In the genomic region with DNA sequence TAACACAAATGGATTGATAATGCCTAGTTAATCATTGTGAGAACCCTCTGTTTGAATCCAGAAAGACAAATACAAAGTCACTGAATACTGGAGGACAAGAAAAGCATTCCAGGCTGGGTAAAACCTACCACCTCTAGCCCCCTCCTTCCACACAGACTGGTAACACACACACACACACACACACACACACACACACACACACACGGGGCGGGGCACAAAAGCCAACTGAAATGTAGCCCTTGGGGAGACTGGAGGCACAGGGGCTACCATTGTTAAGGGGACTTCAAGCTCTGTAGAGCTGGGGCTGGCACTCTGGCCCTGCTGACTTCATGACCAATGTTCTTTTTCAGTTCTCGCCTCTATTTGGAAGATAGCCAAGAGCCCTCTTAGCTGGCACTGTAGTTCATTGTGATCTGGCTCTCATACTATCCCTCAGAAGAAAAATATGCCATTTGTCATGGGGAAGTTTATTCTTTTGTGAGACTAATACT, we compare ENCODE assay signal across 10 mouse cellular contexts. TPM values are rescaled to one million over a fixed set of nuclear protein-coding genes. Genes with fewer than 3 reads are reported as not detected.
DNase-seq lines count a peak whose midpoint lies in the region; ATAC-seq and TF ChIP-seq lines count a peak whose summit lies in the region.
"Had no signal": no experiment of that assay in that cellular context is flagged by ENCODE, and none has a peak within 500 bp of the region (broad histone marks: within the 10 kb centered on the region; RNA-seq: fewer than 3 reads in every experiment).

No protein-coding gene starts in this region.

- peak overlapping the region; percentile 64 for H3K27ac ChIP-seq in liver, adult 2 months (replicated peaks; ENCODE audit: insufficient read depth, low read depth, low read length)
- no peak overlapping the region for H3K27ac ChIP-seq in liver, embryonic 11.5 days (ENCODE audit: low read depth, low read length)
- peak overlapping the region; percentile 81 for H3K27ac ChIP-seq in heart, embryonic 16.5 days (ENCODE audit: low read length)
- no peak overlapping the region for H3K27ac ChIP-seq in midbrain, embryonic 15.5 days

- no peak overlapping the region for H3K4me3 ChIP-seq in liver, adult 2 months (ENCODE audit: insufficient read depth, low read depth, low read length)
- H3K4me3 ChIP-seq in liver, embryonic 11.5 days (ENCODE audit: low read depth, low read length), result no peak overlapping the region
- no peak overlapping the region for H3K4me3 ChIP-seq in heart, embryonic 16.5 days (ENCODE audit: low read length)
- no peak overlapping the region for H3K4me3 ChIP-seq in midbrain, embryonic 15.5 days

- 29% methylated on average over 3 of the region's 3 CpGs for WGBS in liver, adult 2 months
- 61% methylated on average over 1 of the region's 3 CpGs for WGBS in liver, embryonic 11.5 days
- 43% methylated on average over 3 of the region's 3 CpGs for WGBS in heart, embryonic 16.5 days
- WGBS in midbrain, embryonic 15.5 days, result 41% methylated on average over 3 of the region's 3 CpGs

- TF ChIP-seq POLR2A in liver, adult 2 months (IDR thresholded peaks at IDR 0.05; ENCODE audit: extremely low read depth, insufficient read depth, low read length), result no peak

- ATAC-seq in liver, embryonic 11.5 days (replicated peaks; ENCODE audit: low FRiP score), result no peak
- ATAC-seq in heart, embryonic 16.5 days (replicated peaks; ENCODE audit: extremely low read depth, insufficient read depth, low FRiP score), result no peak
- peak; percentile 64 for ATAC-seq in midbrain, embryonic 15.5 days (replicated peaks)
- ATAC-seq in megakaryocyte-erythroid progenitor cell, adult 5-6 weeks (replicated peaks; ENCODE audit: low FRiP score, low TSS enrichment, poor library complexity, severe bottlenecking), result no peak

- H3K4me2 ChIP-seq in liver, embryonic 11.5 days, result no peak overlapping the region
- no peak overlapping the region for H3K4me2 ChIP-seq in heart, embryonic 16.5 days (ENCODE audit: low read depth, low read length)
- no peak overlapping the region for H3K4me2 ChIP-seq in midbrain, embryonic 15.5 days

- no peak for TF ChIP-seq CTCF in liver, adult 2 months (IDR thresholded peaks at IDR 0.05; ENCODE audit: low read depth, low read length)

- H3K27me3 ChIP-seq in liver, adult 2 months (ENCODE audit: control insufficient read depth, insufficient read depth, low read length), result no peaks in the 10 kb centered on the region
- H3K27me3 ChIP-seq in liver, embryonic 11.5 days (replicated peaks; ENCODE audit: control insufficient read depth, insufficient read depth, low read length), result peaks cover 26% of the 10 kb centered on the region
- H3K27me3 ChIP-seq in heart, embryonic 16.5 days (ENCODE audit: control insufficient read depth, insufficient read depth, low read length), result no peaks in the 10 kb centered on the region
- 0 out of 2 replicates have a peak, but pooled peaks cover 6% of the 10 kb centered on the region for H3K27me3 ChIP-seq in midbrain, embryonic 15.5 days (replicated peaks)

- DNase-seq in adrenal gland, postnatal 14 days, result peak; percentile 24
- DNase-seq in adrenal gland, adult 8-10 months, result no peak
- DNase-seq in liver, adult 2 months (ENCODE audit: extremely low read depth, low read depth, low spot score), result peak; percentile 72
- DNase-seq in liver, embryonic 11.5 days (ENCODE audit: low spot score), result no peak
- no peak for DNase-seq in cerebellum, adult 8-10 months
- DNase-seq: B cell, adult 2 months; cerebellum, adult 18-20 months had no signal

- H3K79me2 ChIP-seq in liver, adult 2 months (ENCODE audit: control insufficient read depth, insufficient read depth, low read length), result no peaks in the 10 kb centered on the region

- H3K4me1 ChIP-seq in liver, adult 2 months (ENCODE audit: control insufficient read depth, insufficient read depth, low read length), result peaks cover 11% of the 10 kb centered on the region
- H3K4me1 ChIP-seq in liver, embryonic 11.5 days (replicated peaks; ENCODE audit: control insufficient read depth, insufficient read depth, low read length), result no peaks in the 10 kb centered on the region; the same call in 1 of the 2 replicates
- H3K4me1 ChIP-seq in heart, embryonic 16.5 days (ENCODE audit: control insufficient read depth, insufficient read depth, low read length), result peaks cover 11% of the 10 kb centered on the region; the same call in 1 of the 2 replicates
- peaks cover 15% of the 10 kb centered on the region for H3K4me1 ChIP-seq in midbrain, embryonic 15.5 days

- no peaks in the 10 kb centered on the region for H3K36me3 ChIP-seq in liver, adult 2 months (ENCODE audit: control insufficient read depth, insufficient read depth, low read length)
- H3K36me3 ChIP-seq in liver, embryonic 11.5 days (ENCODE audit: control insufficient read depth, insufficient read depth, low read length), result no peaks in the 10 kb centered on the region
- H3K36me3 ChIP-seq in heart, embryonic 16.5 days (ENCODE audit: control insufficient read depth, insufficient read depth), result no peaks in the 10 kb centered on the region
- H3K36me3 ChIP-seq in midbrain, embryonic 15.5 days (replicated peaks), result no peaks in the 10 kb centered on the region

- H3K9me3 ChIP-seq in liver, embryonic 11.5 days (ENCODE audit: control insufficient read depth, low read length), result no peaks in the 10 kb centered on the region
- no peaks in the 10 kb centered on the region for H3K9me3 ChIP-seq in heart, embryonic 16.5 days (replicated peaks; ENCODE audit: control insufficient read depth, low read length)
- H3K9me3 ChIP-seq in midbrain, embryonic 15.5 days, result no peaks in the 10 kb centered on the region

- H3K9ac ChIP-seq in liver, adult 2 months (ENCODE audit: low read depth, low read length), result peak overlapping the region; percentile 20; the same call in 1 of the 2 replicates
- H3K9ac ChIP-seq in liver, embryonic 11.5 days (ENCODE audit: low read depth, low read length), result no peak overlapping the region
- H3K9ac ChIP-seq in heart, embryonic 16.5 days (ENCODE audit: low read length), result no peak overlapping the region; the same call in 1 of the 2 replicates
- no peak overlapping the region for H3K9ac ChIP-seq in midbrain, embryonic 15.5 days

RNA-seq across cellular contexts. Expression of a gene that starts 3.9 kb away (rescaled TPM):
- total RNA-seq in adrenal gland, postnatal 14 days (2021), result 18.5 and 19.8 TPM in 2 replicates
- 10 to 100 TPM; 18.8 to 37.6 (median 27.7) TPM for total RNA-seq in adrenal gland, adult 8-10 months (2022)
- 5.9 and 10.1 TPM in 2 replicates for total RNA-seq in liver, adult 2 months (2014; rRNA removed)
- 10.4 and 12.2 TPM in 2 replicates for polyA plus RNA-seq in liver, adult 2 months (2012; rRNA removed)
- 4.4 and 5.7 TPM in 2 replicates for polyA plus RNA-seq in liver, embryonic 11.5 days (2014; fragmentation: Nextera tagmentation; extraction: Ambion mirVana)
- polyA plus RNA-seq in heart, embryonic 16.5 days (2015; fragmentation: Nextera tagmentation; extraction: Ambion mirVana), result 8.6 and 10.5 TPM in 2 replicates
- polyA plus RNA-seq in midbrain, embryonic 15.5 days (2015; fragmentation: Nextera tagmentation; extraction: Ambion mirVana), result 4.7 and 5.0 TPM in 2 replicates
- 3.0 and 7.5 TPM in 2 replicates for total RNA-seq in megakaryocyte-erythroid progenitor cell, adult 5-6 weeks (2014; fragmentation: Nextera tagmentation)
- total RNA-seq in megakaryocyte-erythroid progenitor cell, adult 5-6 weeks (2017), result 1.6 and 4.7 TPM in 2 replicates

RNA-seq across cellular contexts. Expression of a gene that starts 5.7 kb away (rescaled TPM):
- total RNA-seq in adrenal gland, postnatal 14 days (2021), result 81.2 and 89.7 TPM in 2 replicates
- total RNA-seq in adrenal gland, adult 8-10 months (2022), result 100 to 1,000 TPM in 2 of 4 experiments, 10 to 100 TPM in 2; 76.0 to 104 (median 90.1) TPM
- 47.1 and 53.7 TPM in 2 replicates for total RNA-seq in liver, adult 2 months (2014; rRNA removed)
- polyA plus RNA-seq in liver, adult 2 months (2012; rRNA removed), result 21.9 and 22.7 TPM in 2 replicates
- 109 and 116 TPM in 2 replicates for polyA plus RNA-seq in liver, embryonic 11.5 days (2014; fragmentation: Nextera tagmentation; extraction: Ambion mirVana)
- 87.2 and 95.9 TPM in 2 replicates for polyA plus RNA-seq in heart, embryonic 16.5 days (2015; fragmentation: Nextera tagmentation; extraction: Ambion mirVana)
- 105 and 106 TPM in 2 replicates for polyA plus RNA-seq in midbrain, embryonic 15.5 days (2015; fragmentation: Nextera tagmentation; extraction: Ambion mirVana)
- 186 and 193 TPM in 2 replicates for total RNA-seq in megakaryocyte-erythroid progenitor cell, adult 5-6 weeks (2014; fragmentation: Nextera tagmentation)
- 106 and 111 TPM in 2 replicates for total RNA-seq in megakaryocyte-erythroid progenitor cell, adult 5-6 weeks (2017)

Comparison
In these comparisons a context has a peak if more than half of its experiments do, and no peak if none do; other contexts are left out.
1. DNase-seq: peak in adrenal gland, postnatal 14 days (single experiment) and liver, adult 2 months (single experiment); none in adrenal gland, adult 8-10 months (single experiment), liver, embryonic 11.5 days (single experiment) and cerebellum, adult 8-10 months (single experiment).
2. H3K27ac ChIP-seq: peak in liver, adult 2 months (single experiment) and heart, embryonic 16.5 days (single experiment); none in liver, embryonic 11.5 days (single experiment) and midbrain, embryonic 15.5 days (single experiment).